Mouse (Mus musculus) embryonic fibroblast, embryonic 13.5 days (primary cell): ENCODE measurements around the gene Upk2. TPM values are rescaled to one million over a fixed set of nuclear protein-coding genes. Genes with fewer than 3 reads are reported as not detected.
A peak's percentile ranks its signal among the peaks of the same experiment; 100 is the strongest.

Source experiments
- H3K27ac ChIP-seq: 2 replicates; pipeline ENCODE4 v1.5.1; 2012; ENCODE audit warnings: low read length, control low read depth, inconsistent platforms; ENCODE audit not compliant: insufficient read depth
- H3K4me1 ChIP-seq: 2 replicates; pipeline ENCODE4 v1.6.1; 2011; ENCODE audit warnings: low read length; ENCODE audit not compliant: control insufficient read depth, insufficient read depth
- H3K4me3 ChIP-seq: 2 replicates; pipeline ENCODE4 v1.5.1; 2011; ENCODE audit warnings: mild to moderate bottlenecking, control low read depth, low read length; ENCODE audit not compliant: insufficient read depth
- CTCF ChIP-seq: IDR thresholded peaks from 2 replicates; pipeline ENCODE4 v1.5.1; 2011; ENCODE audit warnings: mild to moderate bottlenecking, control low read depth, low read length, moderate library complexity, borderline replicate concordance; ENCODE audit not compliant: insufficient read depth
- POLR2A ChIP-seq: IDR thresholded peaks from 2 replicates; pipeline ENCODE4 v1.6.1; 2011; ENCODE audit warnings: low read depth, mild to moderate bottlenecking, control low read depth, low read length, moderate library complexity
- polyA plus RNA-seq: library from polyadenylated mRNA; stranded (reverse); fragments of >200 nt; gene quantifications from 2 replicates; pipeline ENCODE4 v1.2.4, GENCODE M21; 2011; ENCODE audit warnings: low read depth; ENCODE audit not compliant: missing spikeins, insufficient read length

Upk2 gene
- polyA plus RNA-seq, 1 experiment, result not detected

DNA sequence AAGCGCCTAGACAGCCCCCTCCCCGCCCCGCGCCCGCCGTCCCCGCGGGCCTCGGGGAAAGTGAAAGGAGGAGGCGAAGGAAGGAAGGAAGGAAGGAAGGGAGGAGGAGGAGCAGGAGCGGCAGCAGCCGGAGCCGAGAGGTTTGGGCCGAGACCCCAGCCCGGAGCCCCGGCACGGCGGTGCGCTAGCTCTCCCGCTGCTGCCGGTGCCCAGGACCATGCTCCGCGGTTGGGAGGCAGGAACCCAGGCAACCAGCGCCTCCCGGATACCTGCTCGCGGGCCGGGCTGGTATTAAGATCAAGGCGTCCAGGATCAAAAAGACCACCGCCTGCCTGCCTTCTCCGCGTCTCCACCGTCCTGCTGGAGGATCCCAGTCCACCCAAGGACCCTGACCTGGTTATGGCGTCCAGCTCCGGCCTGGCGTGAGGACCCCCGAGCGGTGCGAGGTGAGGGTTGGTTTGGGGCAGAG is 28.3 kb upstream of the Upk2 start:
- peak overlapping the region; percentile 84 for H3K4me3 ChIP-seq
- H3K4me1 ChIP-seq, result peaks cover 12% of the 10 kb centered on the region
- TF ChIP-seq CTCF (no peak), POLR2A (no peak; the same call in 1 of the 2 replicates)
- peak overlapping the region; percentile 75 for H3K27ac ChIP-seq

- peak; percentile 93 for TF ChIP-seq POLR2A
- no peak for TF ChIP-seq CTCF
- H3K4me1 ChIP-seq, result peaks cover 7% of the 10 kb centered on the region; the same call in 1 of the 2 replicates
- H3K27ac ChIP-seq, result peak within 1 kb of the TSS; percentile 75
- H3K4me3 ChIP-seq, result peak within 1 kb of the TSS; percentile 84
Measured at GRCm38 (mm10) chr9:44482552-44482951, 27.8 kb upstream of the Upk2 start, which contains the start of gene Bcl9l. Gene Bcl9l (plus strand): TSS chr9:44482825.

GRCm38 (mm10) chr9:44482112-44482511 is 27.3 kb upstream of the Upk2 start:
- no peak for TF ChIP-seq CTCF
- no peak for TF ChIP-seq POLR2A
- peaks cover 7% of the 10 kb centered on the region; the same call in 1 of the 2 replicates for H3K4me1 ChIP-seq
- H3K4me3 ChIP-seq, result no peak overlapping the region
- H3K27ac ChIP-seq, result no peak overlapping the region

GRCm38 (mm10) chr9:44479628-44480428 is 25.1 kb upstream of the Upk2 start:
- TF ChIP-seq CTCF (peak; percentile 93), POLR2A (peak; percentile 83)
- peak overlapping the region; percentile 67 for H3K4me3 ChIP-seq
- peaks cover 4% of the 10 kb centered on the region; the same call in 1 of the 2 replicates for H3K4me1 ChIP-seq
- peak overlapping the region; percentile 94 for H3K27ac ChIP-seq

GRCm38 (mm10) chr9:44478959-44479605 is 24.3 kb upstream of the Upk2 start:
- H3K27ac ChIP-seq, result peak overlapping the region; percentile 94
- peak overlapping the region; percentile 67 for H3K4me3 ChIP-seq
- no peak for TF ChIP-seq CTCF
- TF ChIP-seq POLR2A, result peak; percentile 49; the same call in 1 of the 2 replicates
- H3K4me1 ChIP-seq, result peaks cover 4% of the 10 kb centered on the region; the same call in 1 of the 2 replicates

- peak overlapping the region; percentile 67 for H3K4me3 ChIP-seq
- no peak for TF ChIP-seq CTCF
- TF ChIP-seq POLR2A, result peak; percentile 5; the same call in 1 of the 2 replicates
- peaks cover 4% of the 10 kb centered on the region; the same call in 1 of the 2 replicates for H3K4me1 ChIP-seq
- peak overlapping the region; percentile 57 for H3K27ac ChIP-seq
Measured at GRCm38 (mm10) chr9:44478229-44478921, 23.6 kb upstream of the Upk2 start.

GRCm38 (mm10) chr9:44477339-44478228 is 22.8 kb upstream of the Upk2 start:
- Histone ChIP-seq H3K27ac (peak overlapping the region; percentile 57), H3K4me3 (peak overlapping the region; percentile 51)
- no peak for TF ChIP-seq CTCF
- no peak for TF ChIP-seq POLR2A

GRCm38 (mm10) chr9:44475936-44476335 is 21.2 kb upstream of the Upk2 start:
- H3K27ac ChIP-seq, result no peak overlapping the region
- TF ChIP-seq CTCF (no peak), POLR2A (no peak)
- H3K4me3 ChIP-seq, result no peak overlapping the region
- peaks cover 4% of the 10 kb centered on the region; the same call in 1 of the 2 replicates for H3K4me1 ChIP-seq

More at GRCm38 (mm10) chr9:44477339-44478228, 22.8 kb upstream of the Upk2 start:
- H3K4me1 ChIP-seq, result peaks cover 4% of the 10 kb centered on the region; the same call in 1 of the 2 replicates

- TF ChIP-seq POLR2A (peak; percentile 21), CTCF (no peak)
- H3K27ac ChIP-seq, result no peak overlapping the region
- H3K4me3 ChIP-seq, result no peak overlapping the region
- no peaks in the 10 kb centered on the region for H3K4me1 ChIP-seq
Measured at GRCm38 (mm10) chr9:44474327-44474726, 19.6 kb upstream of the Upk2 start.
